Mouse (Mus musculus) ES-Bruce4 (cell line): ENCODE data around the gene Mtus2.
A peak's percentile ranks its signal among the peaks of the same experiment; 100 is the strongest.

Experiments used
- CTCF ChIP-seq: IDR thresholded peaks from one replicate; pipeline ENCODE4 v1.8.1; 2011; ENCODE audit warnings: low read depth, low read length
- EP300 ChIP-seq: IDR thresholded peaks from 2 replicates; pipeline ENCODE4 v1.6.1; 2011; ENCODE audit warnings: low read depth, low read length; ENCODE audit not compliant: insufficient read depth
- POLR2A ChIP-seq: IDR thresholded peaks from one replicate; pipeline ENCODE4 v1.8.1; 2011; ENCODE audit warnings: low read length; ENCODE audit not compliant: insufficient read depth

GRCm38 (mm10) chr5:147964776-147965175 is 7.7 kb downstream of the Mtus2 start:
- TF ChIP-seq EP300 (no peak), CTCF (peak; percentile 78), POLR2A (no peak)
